ENCODE assay signal across 22 mouse cellular contexts in genomic region chr14:103539796-103540195, GRCm38 (mm10). TPM values are rescaled to one million over a fixed set of nuclear protein-coding genes. Genes with fewer than 3 reads are reported as not detected.
DNase-seq lines count a peak whose midpoint lies in the region; ATAC-seq and TF ChIP-seq lines count a peak whose summit lies in the region.
"Had no signal": no experiment of that assay in that cellular context is flagged by ENCODE, and none has a peak within 500 bp of the region (broad histone marks: within the 10 kb centered on the region; RNA-seq: fewer than 3 reads in every experiment).

No protein-coding gene starts in this region.

- no peak overlapping the region for H3K4me2 ChIP-seq in liver, postnatal 0 days (ENCODE audit: low read depth, low read length)
- no peak overlapping the region for H3K4me2 ChIP-seq in liver, embryonic 12.5 days
- no peak overlapping the region for H3K4me2 ChIP-seq in stomach, postnatal 0 days (replicated peaks; ENCODE audit: low read depth)
- H3K4me2 ChIP-seq: embryonic facial prominence, embryonic 13.5 days; heart, embryonic 12.5 days; kidney, embryonic 15.5 days; midbrain, embryonic 15.5 days had no signal

- H3K27me3 ChIP-seq in liver, postnatal 0 days (ENCODE audit: insufficient read depth, low read length), result no peaks in the 10 kb centered on the region
- no peaks in the 10 kb centered on the region for H3K27me3 ChIP-seq in liver, embryonic 12.5 days (replicated peaks)
- no peaks in the 10 kb centered on the region for H3K27me3 ChIP-seq in stomach, postnatal 0 days (ENCODE audit: control insufficient read depth, insufficient read depth, low read length)
- H3K27me3 ChIP-seq: embryonic facial prominence, embryonic 13.5 days; heart, embryonic 12.5 days; kidney, embryonic 15.5 days; midbrain, embryonic 15.5 days; Patski had no signal

- no peaks in the 10 kb centered on the region for H3K36me3 ChIP-seq in liver, postnatal 0 days (replicated peaks; ENCODE audit: insufficient read depth, low read length)
- H3K36me3 ChIP-seq in liver, embryonic 12.5 days, result no peaks in the 10 kb centered on the region
- no peaks in the 10 kb centered on the region for H3K36me3 ChIP-seq in stomach, postnatal 0 days (ENCODE audit: control insufficient read depth, insufficient read depth, low read length)
- H3K36me3 ChIP-seq: embryonic facial prominence, embryonic 13.5 days; heart, embryonic 12.5 days; kidney, embryonic 15.5 days; midbrain, embryonic 15.5 days had no signal

- WGBS in liver, postnatal 0 days (ENCODE audit: insufficient replicate concordance), result 54% methylated on average over 4 of the region's 4 CpGs
- WGBS in liver, embryonic 12.5 days (ENCODE audit: insufficient replicate concordance), result 58% methylated on average over 4 of the region's 4 CpGs
- WGBS in stomach, postnatal 0 days, result 57% methylated on average over 4 of the region's 4 CpGs

- no peak overlapping the region for H3K9ac ChIP-seq in liver, postnatal 0 days (replicated peaks)
- no peak overlapping the region for H3K9ac ChIP-seq in liver, embryonic 12.5 days
- no peak overlapping the region for H3K9ac ChIP-seq in stomach, postnatal 0 days (ENCODE audit: low read length)
- H3K9ac ChIP-seq: embryonic facial prominence, embryonic 13.5 days; heart, embryonic 12.5 days; kidney, embryonic 15.5 days; liver, embryonic 14.5 days; midbrain, embryonic 15.5 days had no signal

- no peak overlapping the region for H3K4me3 ChIP-seq in liver, postnatal 0 days (ENCODE audit: low read depth, low read length)
- H3K4me3 ChIP-seq in liver, embryonic 12.5 days, result no peak overlapping the region
- H3K4me3 ChIP-seq in stomach, postnatal 0 days (ENCODE audit: low read depth, low read length), result no peak overlapping the region
- H3K4me3 ChIP-seq: embryonic facial prominence, embryonic 13.5 days; heart, embryonic 12.5 days; kidney, embryonic 15.5 days; midbrain, embryonic 15.5 days had no signal

- H3K27ac ChIP-seq in liver, postnatal 0 days (ENCODE audit: low read depth), result no peak overlapping the region
- H3K27ac ChIP-seq in liver, embryonic 12.5 days, result no peak overlapping the region
- no peak overlapping the region for H3K27ac ChIP-seq in stomach, postnatal 0 days (replicated peaks)
- H3K27ac ChIP-seq: embryonic facial prominence, embryonic 13.5 days; kidney, embryonic 15.5 days; liver, embryonic 14.5 days; midbrain, embryonic 15.5 days had no signal

- H3K9me3 ChIP-seq in liver, postnatal 0 days (ENCODE audit: low read length), result no peaks in the 10 kb centered on the region
- H3K9me3 ChIP-seq in liver, embryonic 12.5 days (replicated peaks), result no peaks in the 10 kb centered on the region
- no peaks in the 10 kb centered on the region for H3K9me3 ChIP-seq in stomach, postnatal 0 days (ENCODE audit: control insufficient read depth, low read length)
- H3K9me3 ChIP-seq: embryonic facial prominence, embryonic 13.5 days; heart, embryonic 12.5 days; kidney, embryonic 15.5 days; midbrain, embryonic 15.5 days had no signal

- no peaks in the 10 kb centered on the region for H3K4me1 ChIP-seq in liver, postnatal 0 days (ENCODE audit: insufficient read depth)
- H3K4me1 ChIP-seq in liver, embryonic 12.5 days, result no peaks in the 10 kb centered on the region
- H3K4me1 ChIP-seq in stomach, postnatal 0 days (replicated peaks; ENCODE audit: control insufficient read depth, insufficient read depth), result no peaks in the 10 kb centered on the region
- H3K4me1 ChIP-seq: embryonic facial prominence, embryonic 13.5 days; heart, embryonic 12.5 days; kidney, embryonic 15.5 days; midbrain, embryonic 15.5 days had no signal

- TF ChIP-seq CTCF in liver, postnatal 0 days (IDR thresholded peaks at IDR 0.05; ENCODE audit: low read depth), result peak; percentile 17; the same call in 1 of the 2 replicates
- TF ChIP-seq CTCF in stomach, postnatal 0 days (IDR thresholded peaks at IDR 0.05; ENCODE audit: low read depth), result peak; percentile 24; the same call in 1 of the 2 replicates

- peak; percentile 19 for DNase-seq in embryo, embryonic 10.5 days (ENCODE audit: low spot score)
- no peak for DNase-seq in embryo, embryonic 11 days
- DNase-seq in liver, postnatal 0 days, result no peak
- DNase-seq in ES-CJ7 (ENCODE audit: low read depth, low spot score), result peak; percentile 90
- DNase-seq in stomach, postnatal 0 days (ENCODE audit: low spot score), result no peak
- DNase-seq in ovary, postnatal 10 days (ENCODE audit: low spot score), result no peak
- no peak for DNase-seq in adrenal gland, postnatal 4 days (ENCODE audit: low spot score in 2 of 2)
- DNase-seq: cerebellum, adult 11-12 months; gastrocnemius, postnatal 36 days; heart, postnatal 4 days; layer of hippocampus, postnatal 36 days; lung, postnatal 4 days had no signal

- no peak for ATAC-seq in liver, postnatal 0 days
- ATAC-seq in liver, embryonic 12.5 days, result no peak
- no peak for ATAC-seq in stomach, postnatal 0 days (ENCODE audit: low FRiP score, low TSS enrichment)
- ATAC-seq: inflammation-experienced regulatory T-cells, adult 6 months; midbrain, embryonic 15.5 days; Patski had no signal

- no peak for TF ChIP-seq EP300 in liver, postnatal 0 days (IDR thresholded peaks at IDR 0.05; ENCODE audit: low read depth)
- no peak for TF ChIP-seq EP300 in stomach, postnatal 0 days (optimal IDR thresholded peaks at IDR 0.05)

RNA-seq across cellular contexts. Expression of gene Scel, which starts 26.7 kb away (rescaled TPM):
- polyA plus RNA-seq in liver, postnatal 0 days (2015; fragmentation: Nextera tagmentation; extraction: Ambion mirVana), result 0.07 TPM in 1 of 2 replicates, not detected in the other
- polyA plus RNA-seq in liver, embryonic 12.5 days (2016; fragmentation: Nextera tagmentation; extraction: Ambion mirVana), result 0.16 and 0.17 TPM in 2 replicates
- 43.0 and 50.7 TPM in 2 replicates for polyA plus RNA-seq in stomach, postnatal 0 days (2015; fragmentation: Nextera tagmentation; extraction: Ambion mirVana)
- total RNA-seq in adrenal gland, postnatal 4 days (2021), result under 1 TPM; 0.17 to 0.50 TPM
- polyA plus RNA-seq: C2C12; testis, adult 2 months had no signal

Comparison
In these comparisons a context has a peak if more than half of its experiments do, and no peak if none do; other contexts are left out.
1. DNase-seq: peak in embryo, embryonic 10.5 days (single experiment) and ES-CJ7 (single experiment); none in embryo, embryonic 11 days (single experiment), liver, postnatal 0 days (single experiment), stomach, postnatal 0 days (single experiment), ovary, postnatal 10 days (single experiment) and adrenal gland, postnatal 4 days (0 of 2).
2. RNA of gene Scel, which starts 26.7 kb away (polyA plus RNA-seq): 43.0 to 50.7 TPM in stomach, postnatal 0 days; 0.16 to 0.17 TPM in liver, embryonic 12.5 days and 0.07 TPM in liver, postnatal 0 days; every median in the first group is over 10 times any median in the second.